Mouse (Mus musculus): ENCODE data around the gene Hsd17b2.

GRCm38 (mm10) chr8:117672558-117672957, 29.1 kb upstream of the Hsd17b2 start:
- no peak for TF ChIP-seq CTCF (IDR thresholded peaks at IDR 0.05; ENCODE audit: insufficient read depth, low read length)
- no peak for TF ChIP-seq POLR2A (IDR thresholded peaks at IDR 0.05; ENCODE audit: borderline replicate concordance, extremely low read depth, low read depth, low read length)
